Mouse (Mus musculus) heart, postnatal 4 days (tissue): ENCODE data around the gene Gucd1. TPM values are rescaled to one million over a fixed set of nuclear protein-coding genes. Genes with fewer than 3 reads are reported as not detected.
A peak's percentile ranks its signal among the peaks of the same experiment; 100 is the strongest.
"Not testable (repeated sequence)": the region's sequence is repeated elsewhere in the genome, so short reads cannot be mapped to it uniquely, and the experiment has no call there.

ENCODE experiments used
- DNase-seq: peaks from one replicate; pipeline ENCODE4 v3.0.0; 2021
- total RNA-seq, 2 experiments: library from RNA; stranded (reverse); gene quantifications; 2 replicates each; pipeline ENCODE4 v1.2.3; 2021

Gucd1 gene
- total RNA-seq, 2 experiments from 2014 or later = 36.4 to 42.8 TPM

GRCm38 (mm10) chr10:75355341-75355740 is 162.4 kb downstream of the Gucd1 start:
- DNase-seq = no peak

GRCm38 (mm10) chr10:75353838-75354241 is 163.9 kb downstream of the Gucd1 start:
- DNase-seq = not testable (repeated sequence)

GRCm38 (mm10) chr10:75352541-75352940 is 165.2 kb downstream of the Gucd1 start:
- no peak for DNase-seq

- DNase-seq = no peak
These were observed 167.2 kb downstream of the Gucd1 start for GRCm38 (mm10) chr10:75350564-75350963.

- DNase-seq = peak; percentile 55
These were observed 172.5 kb downstream of the Gucd1 start for GRCm38 (mm10) chr10:75345265-75345664.

GRCm38 (mm10) chr10:75344563-75344962 is 173.2 kb downstream of the Gucd1 start:
- not testable (repeated sequence) for DNase-seq

GRCm38 (mm10) chr10:75341936-75342335 is 175.8 kb downstream of the Gucd1 start:
- DNase-seq = no peak

GRCm38 (mm10) chr10:75339377-75339776 is 178.4 kb downstream of the Gucd1 start:
- DNase-seq = no peak

- no peak for DNase-seq
These were observed 178.9 kb downstream of the Gucd1 start for GRCm38 (mm10) chr10:75338852-75339251.

- DNase-seq = no peak
These were observed 180.5 kb downstream of the Gucd1 start for GRCm38 (mm10) chr10:75337231-75337630.

GRCm38 (mm10) chr10:75335075-75335474 is 182.7 kb downstream of the Gucd1 start:
- DNase-seq = peak; percentile 57

GRCm38 (mm10) chr10:75334175-75334574 is 183.6 kb downstream of the Gucd1 start:
- DNase-seq = no peak

- DNase-seq = no peak
These were observed 184.5 kb downstream of the Gucd1 start for GRCm38 (mm10) chr10:75333176-75333776.

GRCm38 (mm10) chr10:75332268-75332667 is 185.5 kb downstream of the Gucd1 start:
- no peak for DNase-seq

- DNase-seq = no peak
These were observed 189.5 kb downstream of the Gucd1 start for GRCm38 (mm10) chr10:75328201-75328704.

- DNase-seq = no peak
These were observed 190.7 kb downstream of the Gucd1 start for GRCm38 (mm10) chr10:75327081-75327480.

- peak; percentile 76 for DNase-seq
These were observed 191.2 kb downstream of the Gucd1 start for GRCm38 (mm10) chr10:75326553-75326952.

- no peak for DNase-seq
These were observed 192.0 kb downstream of the Gucd1 start for GRCm38 (mm10) chr10:75325821-75326220.

- no peak for DNase-seq
These were observed 193.4 kb downstream of the Gucd1 start for GRCm38 (mm10) chr10:75324391-75324790.

GRCm38 (mm10) chr10:75323986-75324385 is 193.8 kb downstream of the Gucd1 start:
- no peak for DNase-seq

- DNase-seq = no peak
These were observed 194.8 kb downstream of the Gucd1 start for GRCm38 (mm10) chr10:75322966-75323365.

GRCm38 (mm10) chr10:75320321-75320720 is 197.5 kb downstream of the Gucd1 start:
- no peak for DNase-seq

- DNase-seq = no peak
These were observed 199.6 kb downstream of the Gucd1 start for GRCm38 (mm10) chr10:75318206-75318605.

GRCm38 (mm10) chr10:75316908-75317761 is 200.6 kb downstream of the Gucd1 start:
- peak; percentile 87 for DNase-seq

GRCm38 (mm10) chr10:75316872-75316907 is 201.1 kb downstream of the Gucd1 start, which contains the start of gene Adora2a:
Gene Adora2a, plus strand, starts transcription at chr10:75316877.
- DNase-seq = no peak
